Mouse (Mus musculus) cortical plate, adult 2 months (tissue): ENCODE measurements around the gene Pla2g7.

Experiments used
- CTCF ChIP-seq: fragments of 200-500 bp; IDR thresholded peaks from 2 replicates; pipeline ENCODE4 v1.5.1; 2011; ENCODE audit warnings: mild to moderate bottlenecking, control low read depth, low read length; ENCODE audit not compliant: insufficient read depth; ENCODE audit errors: extremely low read depth
- POLR2A ChIP-seq: fragments of 200-500 bp; IDR thresholded peaks from 2 replicates; pipeline ENCODE4 v1.6.1; 2011; ENCODE audit warnings: mild to moderate bottlenecking, low read length, control low read depth; ENCODE audit not compliant: insufficient read depth; ENCODE audit errors: extremely low read depth

DNA sequence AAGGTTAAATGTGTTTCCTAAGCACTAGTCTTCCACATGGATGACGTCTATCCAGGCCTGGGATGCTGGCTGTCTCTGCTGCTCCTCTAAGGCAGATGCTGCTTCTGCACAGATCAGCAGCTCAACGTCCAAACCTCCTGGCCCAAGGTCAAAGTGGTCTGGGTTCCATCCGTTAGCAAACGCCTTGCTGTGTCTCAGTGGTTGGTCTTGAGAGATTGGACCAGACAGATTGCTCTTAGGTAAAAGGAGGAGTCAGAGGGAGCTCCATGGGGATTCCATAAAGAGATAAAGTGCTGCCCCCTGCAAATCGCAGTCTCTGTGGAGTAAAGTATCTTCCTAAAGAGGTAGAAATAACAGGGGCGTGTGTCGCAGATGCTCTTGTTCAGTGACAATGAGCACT, 75.3 kb downstream of the Pla2g7 start:
- TF ChIP-seq CTCF (no peak), POLR2A (no peak)
